Mouse (Mus musculus): ENCODE measurements around the gene Chmp1a. TPM values are rescaled to one million over a fixed set of nuclear protein-coding genes. Genes with fewer than 3 reads are reported as not detected.

Chmp1a gene
- polyA plus RNA-seq, 1 experiment = 51.5 TPM

DNA sequence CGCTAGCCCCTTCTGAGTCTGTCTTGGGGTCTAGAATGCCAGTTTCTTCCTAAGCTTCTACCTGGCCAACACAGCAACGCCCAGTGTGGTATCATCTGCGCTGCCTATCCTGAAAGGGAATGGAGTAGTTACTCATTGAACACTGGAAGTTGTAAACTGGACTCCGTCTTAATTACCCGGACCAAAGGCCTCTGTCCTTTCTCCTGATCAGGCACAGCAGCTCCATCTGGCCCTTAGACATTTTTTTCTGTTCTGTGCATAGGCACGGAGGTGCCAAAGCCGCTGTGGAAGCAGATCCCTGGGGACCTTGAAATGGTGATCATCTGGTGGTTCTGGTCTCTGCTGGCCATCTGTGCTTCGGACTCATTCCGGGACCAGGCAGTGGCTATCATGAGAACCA lies 18.8 kb downstream of the Chmp1a start:
- no peak for TF ChIP-seq GATA1 (IDR thresholded peaks at IDR 0.05; ENCODE audit: low read length)

DNA sequence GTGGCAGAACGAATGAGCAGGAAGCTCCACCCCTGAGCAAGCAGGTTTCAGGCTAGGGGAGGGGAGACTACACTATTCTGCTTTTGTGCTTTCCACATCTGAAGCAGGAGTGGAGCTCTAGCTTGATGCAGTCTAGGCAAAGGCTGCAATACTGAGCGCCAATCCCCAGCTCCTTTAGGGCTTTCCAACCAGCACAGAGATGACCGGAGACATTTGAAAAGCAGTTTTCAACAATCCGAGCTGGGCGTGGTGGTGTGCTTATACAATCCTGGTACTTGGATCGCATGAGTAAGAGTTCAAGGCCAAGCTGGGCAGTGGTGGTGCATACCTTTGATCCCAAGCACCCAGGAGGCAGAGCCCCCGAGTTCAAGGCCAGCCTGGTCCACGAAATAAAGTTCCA lies 20.7 kb downstream of the Chmp1a start:
- no peak for TF ChIP-seq GATA1 (IDR thresholded peaks at IDR 0.05; ENCODE audit: low read length)

DNA sequence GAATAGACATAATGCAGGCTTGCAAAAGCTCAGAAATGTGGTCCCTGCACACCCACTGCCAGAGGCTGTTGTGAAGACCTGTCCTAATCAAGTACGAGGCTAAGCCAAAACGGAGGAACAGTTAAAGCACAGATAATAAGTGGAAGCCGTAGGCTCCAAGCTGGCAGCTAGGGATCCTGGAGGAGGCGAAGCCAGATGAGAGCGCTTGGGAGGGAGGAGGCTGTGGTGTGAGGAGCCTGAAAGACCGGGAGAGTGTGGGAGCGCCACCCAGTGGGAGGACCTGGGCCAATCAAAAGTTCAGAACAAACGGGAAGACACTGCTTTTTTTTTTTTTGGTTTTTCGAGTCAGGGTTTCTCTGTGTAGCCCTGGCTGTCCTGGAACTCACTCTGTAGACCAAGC lies 21.9 kb downstream of the Chmp1a start:
- TF ChIP-seq GATA1 (IDR thresholded peaks at IDR 0.05; ENCODE audit: low read length) = no peak

DNA sequence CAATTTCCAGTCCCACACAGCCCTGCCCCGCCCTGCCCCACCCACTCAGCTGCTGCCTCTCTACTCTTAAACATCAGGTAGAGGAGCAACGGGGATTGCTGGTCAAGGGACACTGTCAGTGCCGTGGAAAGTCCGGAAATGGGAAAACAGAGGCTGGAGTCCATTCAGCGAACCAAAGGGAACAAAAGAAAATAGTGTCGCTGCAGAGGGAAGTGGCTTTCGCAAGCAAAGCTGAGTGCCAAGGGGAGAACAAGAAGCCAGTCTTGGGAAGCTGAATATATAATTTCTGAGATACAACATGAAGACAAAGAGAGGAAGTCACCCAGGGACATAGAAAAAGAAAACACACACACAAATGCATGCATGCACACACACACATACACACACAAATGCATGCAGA lies 23.7 kb downstream of the Chmp1a start:
- no peak for TF ChIP-seq GATA1 (IDR thresholded peaks at IDR 0.05; ENCODE audit: low read length)

DNA sequence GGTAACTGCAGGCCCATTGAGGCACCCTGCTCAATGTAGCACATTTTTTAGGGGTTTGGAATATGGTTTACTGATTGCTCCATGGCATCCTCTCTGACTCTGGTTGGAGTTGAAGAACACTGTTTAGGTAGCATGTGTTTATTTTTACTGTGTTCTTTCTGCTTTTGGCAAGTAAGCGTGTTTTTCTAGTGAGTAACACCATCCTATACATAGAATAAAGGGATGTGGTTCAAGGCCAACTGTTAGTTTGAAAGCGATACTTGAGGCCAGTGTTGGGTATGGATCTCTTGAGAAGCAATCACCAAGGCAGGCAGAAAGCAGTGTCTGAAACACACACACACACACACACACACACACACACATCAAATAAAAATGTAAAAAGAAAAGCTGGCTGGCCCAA lies 24.6 kb downstream of the Chmp1a start:
- TF ChIP-seq GATA1 (IDR thresholded peaks at IDR 0.05; ENCODE audit: low read length) = no peak

DNA sequence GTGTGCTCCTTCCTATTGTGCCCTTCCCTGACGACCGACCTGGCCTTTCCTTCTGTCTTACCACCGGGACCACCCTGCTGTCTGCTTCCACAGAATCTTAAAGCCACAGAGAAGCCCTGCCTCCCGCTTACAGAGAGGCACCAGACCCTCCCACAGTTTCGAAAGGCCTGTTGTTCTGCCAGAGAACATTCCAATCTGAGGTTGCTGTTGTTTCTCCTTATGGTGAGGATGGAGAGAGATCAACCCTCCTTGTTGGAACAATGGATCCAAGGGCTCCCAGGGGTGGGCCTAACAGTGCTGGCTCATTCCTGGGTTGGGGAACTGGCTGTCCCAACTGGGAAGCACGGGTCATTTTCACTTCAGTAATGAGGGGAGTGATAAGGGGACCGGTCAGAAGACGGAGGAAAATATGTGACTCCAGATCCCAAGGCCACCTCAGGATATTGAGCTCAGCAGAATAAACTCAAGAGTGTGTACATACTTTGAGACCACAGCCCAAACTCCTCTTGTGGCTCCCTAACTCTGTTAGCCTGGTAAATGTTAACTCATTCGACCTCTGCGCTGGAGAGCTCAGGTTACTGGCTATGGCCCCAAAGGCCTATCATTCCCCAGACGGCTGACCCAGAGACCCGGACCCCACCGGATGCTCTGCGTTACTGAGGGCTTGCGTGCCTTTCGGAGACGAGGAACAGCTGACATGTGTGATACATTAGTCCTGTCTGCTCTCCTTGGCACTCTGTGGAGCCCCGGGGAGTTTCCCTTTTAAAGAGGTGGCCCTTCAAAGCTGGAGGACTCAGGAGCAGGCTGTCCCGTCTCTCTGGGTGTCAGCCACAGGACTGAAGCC lies 26.8 kb downstream of the Chmp1a start, which contains the start of gene Dpep1:
TSS of gene Dpep1 (plus strand) at position 677 of the 844 bp plus-strand sequence.
- TF ChIP-seq GATA1 (IDR thresholded peaks at IDR 0.05; ENCODE audit: low read length) = no peak

DNA sequence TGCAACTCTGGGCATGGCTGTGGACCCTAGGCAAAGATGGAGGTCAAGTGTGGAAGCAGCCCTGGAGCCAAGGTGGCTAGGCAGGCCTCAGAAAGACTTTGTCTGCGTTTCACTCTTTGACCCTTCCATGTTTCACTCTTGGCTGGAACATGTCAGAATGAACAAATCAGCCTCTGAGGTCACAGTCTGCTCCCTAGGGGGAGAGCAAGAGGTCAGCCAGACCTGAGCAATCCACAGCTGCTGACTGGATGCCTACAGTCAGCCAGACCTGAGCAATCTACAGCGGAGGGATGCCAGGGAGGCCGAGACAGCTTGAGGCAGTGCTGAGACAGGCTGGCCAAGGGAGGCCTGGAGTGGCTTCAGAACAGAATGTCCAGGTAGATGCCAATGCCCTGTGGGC lies 31.2 kb downstream of the Chmp1a start:
- TF ChIP-seq GATA1 (IDR thresholded peaks at IDR 0.05; ENCODE audit: low read length) = no peak

DNA sequence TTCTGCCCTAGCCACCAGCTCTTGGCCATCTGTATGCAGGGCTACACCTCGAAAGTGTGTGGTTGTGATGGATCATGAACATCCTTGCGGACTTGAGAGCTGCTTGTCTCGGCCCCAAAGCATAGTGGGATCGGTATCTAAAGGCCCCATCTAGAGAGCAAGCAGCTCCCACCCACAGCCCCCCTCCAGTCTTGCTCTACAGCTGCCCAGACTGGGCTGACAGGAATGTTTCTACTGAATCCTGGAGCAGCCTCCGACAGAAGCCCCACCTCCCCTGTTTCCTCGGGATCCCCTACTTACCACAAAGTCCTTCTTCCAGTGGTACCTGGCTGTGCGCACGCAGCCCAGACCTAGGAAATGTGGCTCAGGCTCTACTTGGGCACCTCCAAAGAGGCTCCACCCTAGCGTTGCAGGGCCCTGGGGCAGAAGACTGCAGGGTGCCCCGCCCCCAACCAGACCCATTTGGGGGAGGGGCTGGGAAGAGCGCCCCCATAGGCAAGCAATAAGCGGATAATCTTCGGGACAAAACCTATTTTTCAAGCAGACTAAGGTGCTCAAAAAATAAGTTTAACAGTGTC lies 54.6 kb downstream of the Chmp1a start, which contains the start of gene Sult5a1:
TSS of gene Sult5a1 (minus strand) at position 428 of the 578 bp plus-strand sequence.
- no peak for TF ChIP-seq GATA1 (IDR thresholded peaks at IDR 0.05; ENCODE audit: low read length)

DNA sequence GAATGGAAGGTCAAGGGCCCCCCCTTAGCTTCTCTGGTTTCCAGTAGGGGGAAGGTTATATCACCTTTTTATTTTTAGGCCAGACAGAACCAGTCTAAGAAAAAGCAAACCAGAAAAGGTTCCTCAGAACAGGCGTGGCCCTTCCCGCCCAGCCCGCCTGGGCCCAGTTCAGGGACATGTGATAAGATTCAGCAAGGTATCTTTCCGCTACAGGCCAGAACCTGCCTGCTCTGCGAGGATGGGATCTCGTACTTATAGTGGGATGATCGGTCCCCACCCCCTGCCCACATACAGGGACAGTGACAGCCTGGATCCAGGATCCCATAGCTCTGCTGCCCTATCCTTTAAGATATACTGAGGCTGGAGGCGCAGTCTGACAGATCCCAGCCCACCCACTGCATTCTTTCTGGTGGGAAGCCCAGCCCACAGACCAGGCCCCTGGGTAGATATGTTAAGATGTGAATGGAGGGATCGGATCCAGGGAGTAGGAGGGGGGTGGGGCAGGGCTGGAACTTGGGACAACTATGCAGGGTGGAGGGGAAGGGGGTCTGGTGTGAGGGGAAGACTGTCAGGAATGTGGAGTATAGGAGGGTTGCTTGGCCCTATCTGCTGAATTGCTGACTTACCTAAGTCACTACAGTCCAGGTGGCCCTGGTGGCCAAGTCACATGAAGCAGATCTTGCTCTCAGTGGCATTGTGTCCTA lies 56.3 kb downstream of the Chmp1a start:
- TF ChIP-seq GATA1 (IDR thresholded peaks at IDR 0.05; ENCODE audit: low read length) = no peak

DNA sequence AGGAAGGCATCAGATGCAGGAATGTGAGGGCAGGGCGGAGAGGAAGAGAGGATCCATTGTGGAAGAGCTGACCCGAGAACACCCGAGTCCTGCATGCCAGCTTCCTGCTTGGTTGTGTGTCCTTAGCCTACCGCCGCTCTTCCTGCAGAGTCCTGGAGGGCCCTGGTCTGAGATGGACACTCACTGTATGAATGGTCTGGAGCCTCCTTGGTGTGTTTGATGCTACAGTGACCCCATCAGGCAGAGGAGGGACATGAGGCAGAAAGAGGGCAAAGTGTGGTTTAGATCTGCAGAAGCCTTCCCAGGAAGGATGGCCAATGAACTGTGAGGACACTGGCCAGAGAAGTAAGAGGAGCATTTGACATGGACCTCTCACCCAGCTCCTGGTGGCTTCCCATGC lies 57.4 kb downstream of the Chmp1a start:
- TF ChIP-seq GATA1 (IDR thresholded peaks at IDR 0.05; ENCODE audit: low read length) = no peak

Other genes with a start within 250 kb of the Chmp1a start
- gene Ankrd11, start 170.5 kb downstream of the Chmp1a start, polyA plus RNA-seq (2012) = 116 and 137 TPM in 2 replicates
- 42.9 and 50.3 TPM in 2 replicates for gene Spg7, start 149.8 kb downstream of the Chmp1a start, polyA plus RNA-seq (2012)
- 3,898 and 4,864 TPM in 2 replicates for gene Rpl13, start 110.4 kb downstream of the Chmp1a start, polyA plus RNA-seq (2012)
- 15.3 and 20.9 TPM in 2 replicates for gene Cpne7, start 95.4 kb downstream of the Chmp1a start, polyA plus RNA-seq (2012)
- not detected in 2 replicates for gene Sult5a1, start 54.4 kb downstream of the Chmp1a start, polyA plus RNA-seq (2012)
- gene Dpep1, start 26.5 kb downstream of the Chmp1a start, polyA plus RNA-seq (2012) = not detected in 2 replicates
- 0.21 and 0.54 TPM in 2 replicates for gene Spata33, start 69 bp upstream of the Chmp1a start, polyA plus RNA-seq (2012)
- gene Cdk10, start 12.1 kb upstream of the Chmp1a start, polyA plus RNA-seq (2012) = 69.4 and 91.1 TPM in 2 replicates
- 4.9 and 6.5 TPM in 2 replicates for gene Spata2l, start 23.5 kb upstream of the Chmp1a start, polyA plus RNA-seq (2012)
- gene Zfp276, start 41.4 kb upstream of the Chmp1a start, polyA plus RNA-seq (2012) = 7.1 and 8.6 TPM in 2 replicates
- gene Vps9d1, start 41.6 kb upstream of the Chmp1a start, polyA plus RNA-seq (2012) = 65.3 and 87.9 TPM in 2 replicates
- gene Fanca, start 105.8 kb upstream of the Chmp1a start, polyA plus RNA-seq (2012) = 51.2 and 55.3 TPM in 2 replicates
- 0.22 and 0.26 TPM in 2 replicates for gene Spire2, start 120.0 kb upstream of the Chmp1a start, polyA plus RNA-seq (2012)
- 96.6 and 104 TPM in 2 replicates for gene Tcf25, start 161.0 kb upstream of the Chmp1a start, polyA plus RNA-seq (2012)
- gene Mc1r, start 194.3 kb upstream of the Chmp1a start, polyA plus RNA-seq (2012) = 0.02 and 0.03 TPM in 2 replicates
- 0.59 and 0.68 TPM in 2 replicates for gene Tubb3, start 198.7 kb upstream of the Chmp1a start, polyA plus RNA-seq (2012)
- 6.4 and 13.0 TPM in 2 replicates for gene Def8, start 210.8 kb upstream of the Chmp1a start, polyA plus RNA-seq (2012)